24 mouse cellular contexts compared by ENCODE assay signal in the genomic region with DNA sequence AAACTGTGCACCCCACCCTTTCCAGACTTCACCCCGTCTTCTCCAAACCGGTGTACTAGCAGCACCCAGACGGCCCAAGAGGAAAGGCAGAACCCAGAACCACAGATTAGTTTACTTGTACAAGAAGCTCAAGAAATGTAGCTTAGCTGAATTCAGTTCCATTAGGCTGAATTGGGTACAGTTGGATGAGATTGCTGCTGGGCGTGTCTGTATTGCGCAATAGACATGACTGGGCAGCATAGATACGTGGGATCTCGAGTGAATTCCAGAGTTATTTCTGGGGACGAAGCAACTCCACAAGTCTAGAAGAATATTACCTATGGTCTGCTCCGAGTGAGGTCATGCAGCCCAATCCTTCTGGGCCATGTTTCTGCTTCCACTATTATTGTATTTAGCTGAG. TPM values are rescaled to one million over a fixed set of nuclear protein-coding genes. Genes with fewer than 3 reads are reported as not detected.
DNase-seq lines count a peak whose midpoint lies in the region; TF ChIP-seq lines count a peak whose summit lies in the region.
"Had no signal": no experiment of that assay in that cellular context is flagged by ENCODE, and none has a peak within 500 bp of the region (broad histone marks: within the 10 kb centered on the region; RNA-seq: fewer than 3 reads in every experiment).

No protein-coding gene starts in this region.

- H3K27me3 ChIP-seq in C2C12 (ENCODE audit: control insufficient read depth, insufficient read depth, insufficient read length): no peaks in the 10 kb centered on the region
- H3K27me3 ChIP-seq in myocyte (ENCODE audit: control insufficient read depth, insufficient read depth, insufficient read length): no peaks in the 10 kb centered on the region
- H3K27me3 ChIP-seq in heart, embryonic 10.5 days (ENCODE audit: insufficient read depth, poor library complexity, severe bottlenecking): no peaks in the 10 kb centered on the region
- H3K27me3 ChIP-seq: embryonic facial prominence, embryonic 12.5 days; forebrain, embryonic 15.5 days; Patski had no signal

- H3K79me2 ChIP-seq in C2C12 (ENCODE audit: control insufficient read depth, insufficient read depth): no peaks in the 10 kb centered on the region
- no peaks in the 10 kb centered on the region for H3K79me2 ChIP-seq in myocyte (ENCODE audit: control insufficient read depth, insufficient read depth)

- no peaks in the 10 kb centered on the region; the same call in 1 of the 2 replicates for H3K4me1 ChIP-seq in heart, embryonic 10.5 days

- H3K36me3 ChIP-seq in C2C12 (ENCODE audit: control insufficient read depth, insufficient read depth): no peaks in the 10 kb centered on the region
- no peaks in the 10 kb centered on the region for H3K36me3 ChIP-seq in myocyte (ENCODE audit: control insufficient read depth, insufficient read depth)
- H3K36me3 ChIP-seq in heart, embryonic 10.5 days: no peaks in the 10 kb centered on the region
- H3K36me3 ChIP-seq: embryonic facial prominence, embryonic 10.5 days; embryonic facial prominence, embryonic 12.5 days; forebrain, embryonic 15.5 days had no signal

- H3K4me2 ChIP-seq in myocyte (ENCODE audit: low read depth): no peak overlapping the region
- H3K4me2 ChIP-seq: embryonic facial prominence, embryonic 12.5 days; forebrain, embryonic 13.5 days; forebrain, embryonic 15.5 days had no signal

- no peak for TF ChIP-seq POLR2A in myocyte (IDR thresholded peaks at IDR 0.05; ENCODE audit: insufficient read length, low read depth)

- H3ac ChIP-seq in C2C12 (ENCODE audit: control insufficient read depth, insufficient read length, low read depth): no peak overlapping the region
- no peak overlapping the region for H3ac ChIP-seq in myocyte (ENCODE audit: control insufficient read depth, insufficient read length)

- H3K27ac ChIP-seq in gastrocnemius, adult 2 months: no peak overlapping the region
- H3K27ac ChIP-seq in heart, embryonic 10.5 days: no peak overlapping the region
- H3K27ac ChIP-seq: embryonic facial prominence, embryonic 10.5 days; embryonic facial prominence, embryonic 12.5 days; forebrain, embryonic 13.5 days; forebrain, embryonic 15.5 days had no signal

- peak; percentile 19 for DNase-seq in gastrocnemius, adult 2 months
- no peak for DNase-seq in gastrocnemius, postnatal 10 days
- DNase-seq in 3T3-L1 (ENCODE audit: low read depth, low spot score): peak; percentile 55
- no peak for DNase-seq in retina, postnatal 1 day
- DNase-seq in heart, embryonic 10.5 days (ENCODE audit: low spot score): no peak
- no peak for DNase-seq in retina, embryonic 14.5 days (ENCODE audit: low spot score)
- DNase-seq: adrenal gland, adult 8-10 months; adrenal gland, postnatal 14 days; adrenal gland, postnatal 36 days; B cell, adult 2 months; cerebellum, adult 11-12 months; cerebellum, adult 2 months; cerebellum, adult 9-10 months; cerebellum, postnatal 10 days; cerebellum, postnatal 25 days; forebrain, postnatal 0 days had no signal

- no peak overlapping the region for H3K4me3 ChIP-seq in gastrocnemius, adult 2 months
- H3K4me3 ChIP-seq in C2C12 (ENCODE audit: insufficient read depth, poor library complexity, severe bottlenecking) (no peak overlapping the region), myocyte (no peak overlapping the region)
- H3K4me3 ChIP-seq in heart, embryonic 10.5 days: no peak overlapping the region
- H3K4me3 ChIP-seq: embryonic facial prominence, embryonic 10.5 days; embryonic facial prominence, embryonic 12.5 days; forebrain, embryonic 13.5 days; forebrain, embryonic 15.5 days had no signal

- H3K79me3 ChIP-seq in C2C12 (ENCODE audit: low read depth): no peaks in the 10 kb centered on the region

- no peaks in the 10 kb centered on the region for H3K9me3 ChIP-seq in heart, embryonic 10.5 days
- H3K9me3 ChIP-seq: embryonic facial prominence, embryonic 10.5 days; embryonic facial prominence, embryonic 12.5 days; forebrain, embryonic 13.5 days; forebrain, embryonic 15.5 days had no signal

- WGBS in heart, embryonic 10.5 days: 84% methylated on average over 9 of the region's 9 CpGs

- intact Hi-C loops in gastrocnemius, adult 2 months (cut with DNase I): no loop called here

- TF ChIP-seq CTCF in gastrocnemius, adult 2 months (IDR thresholded peaks at IDR 0.05): no peak
- no peak for TF ChIP-seq CTCF in C2C12 (IDR thresholded peaks at IDR 0.05; ENCODE audit: control insufficient read depth, insufficient read depth, insufficient read length)

TF ChIP-seq in C2C12, 6 proteins besides CTCF, POLR2A, EP300 and RAD21:
- TF ChIP-seq USF1 (IDR thresholded peaks at IDR 0.05; ENCODE audit: low read depth): no peak
- no peak for TF ChIP-seq MAX (IDR thresholded peaks at IDR 0.05)
- no peak for TF ChIP-seq MYOD1 (IDR thresholded peaks at IDR 0.05; ENCODE audit: control insufficient read depth, insufficient read length, low read depth)
- TF ChIP-seq CEBPB (IDR thresholded peaks at IDR 0.05; ENCODE audit: low read depth): peak; percentile 94
- no peak for TF ChIP-seq MYOG (IDR thresholded peaks at IDR 0.05; ENCODE audit: control insufficient read depth, extremely low read depth, insufficient read length)

TF ChIP-seq in myocyte, 11 proteins besides CTCF, POLR2A, EP300 and RAD21:
- TF ChIP-seq SRF (IDR thresholded peaks at IDR 0.05; ENCODE audit: control insufficient read depth, insufficient read length, low read depth) (no peak), MYOG (IDR thresholded peaks at IDR 0.05; ENCODE audit: control insufficient read depth in 1 of 3, insufficient read depth in 1 of 3, insufficient read length in 2 of 3, low read depth in 2 of 3) (no peak), E2F4 (IDR thresholded peaks at IDR 0.05; ENCODE audit: insufficient read depth) (no peak), REST (IDR thresholded peaks at IDR 0.05; ENCODE audit: insufficient read depth, insufficient read length) (no peak), CEBPB (IDR thresholded peaks at IDR 0.05; ENCODE audit: insufficient read depth, poor library complexity, severe bottlenecking) (peak; percentile 94), TCF3 (IDR thresholded peaks at IDR 0.05; ENCODE audit: insufficient read length, low read depth) (no peak), TCF12 (IDR thresholded peaks at IDR 0.05; ENCODE audit: insufficient read depth, poor library complexity, severe bottlenecking) (no peak)
TF ChIP-seq in myocyte: peak in this region for 1.

RNA-seq across cellular contexts. Expression of a gene that starts 26.8 kb away (rescaled TPM):
- total RNA-seq in gastrocnemius, adult 2 months (2021): 10 to 100 TPM; 26.5 to 40.1 TPM
- total RNA-seq in gastrocnemius, postnatal 10 days (2021): 10 to 100 TPM; 24.5 to 31.9 TPM
- not detected for polyA plus RNA-seq in C2C12 (2012; fragmentation: generic; extraction: Trizol)
- 0.02 TPM for polyA plus RNA-seq in myocyte (2012; fragmentation: generic; extraction: Trizol)
- polyA plus RNA-seq in heart, embryonic 10.5 days (2016; fragmentation: Nextera tagmentation; extraction: Ambion mirVana): 0.52 and 0.69 TPM in 2 replicates
- total RNA-seq: MEL had no signal

Comparison
In these comparisons a context has a peak if more than half of its experiments do, and no peak if none do; other contexts are left out.
1. DNase-seq: peak in gastrocnemius, adult 2 months (single experiment) and 3T3-L1 (single experiment); none in gastrocnemius, postnatal 10 days (single experiment), retina, postnatal 1 day (single experiment), heart, embryonic 10.5 days (single experiment) and retina, embryonic 14.5 days (single experiment).